Mouse (Mus musculus): Measurements from ENCODE around the gene Pdia5. TPM values are rescaled to one million over a fixed set of nuclear protein-coding genes. Genes with fewer than 3 reads are reported as not detected.
A peak's percentile ranks its signal among the peaks of the same experiment; 100 is the strongest.

The Pdia5 gene
- 6.8 and 8.3 TPM in 2 replicates for polyA plus RNA-seq (2014; fragmentation: Nextera tagmentation; extraction: Ambion mirVana)

GRCm38 (mm10) chr16:35490231-35491070 is at the start of gene Pdia5:
Pdia5 (minus strand) TSS chr16:35490873.
- WGBS, result under 1% methylated on average over 60 of the region's 66 CpGs
- ATAC-seq (ENCODE audit: low FRiP score) (peak; percentile 95), DNase-seq (ENCODE audit: low spot score) (peak; percentile 86)
- H3K4me2 ChIP-seq (replicated peaks), result peak within 1 kb of the TSS; percentile 89
- H3K27ac ChIP-seq, result no peak within 1 kb of the TSS
- H3K4me3 ChIP-seq (replicated peaks; ENCODE audit: low read length), result peak within 1 kb of the TSS; percentile 62
- no peaks in the 10 kb centered on the region for H3K27me3 ChIP-seq (ENCODE audit: control insufficient read depth, insufficient read depth, low read length)
- peak within 1 kb of the TSS; percentile 67 for H3K9ac ChIP-seq
- 0 out of 2 replicates have a peak, but pooled peaks cover 8% of the 10 kb centered on the region for H3K4me1 ChIP-seq (replicated peaks; ENCODE audit: control insufficient read depth, insufficient read depth, low read length)
- H3K9me3 ChIP-seq (ENCODE audit: control insufficient read depth, low read length), result no peaks in the 10 kb centered on the region
- no peaks in the 10 kb centered on the region for H3K36me3 ChIP-seq (replicated peaks; ENCODE audit: control insufficient read depth, insufficient read depth)

GRCm38 (mm10) chr16:35539041-35539440 is 48.4 kb upstream of the Pdia5 start:
- no peak overlapping the region for H3K4me2 ChIP-seq (replicated peaks)
- no peaks in the 10 kb centered on the region for H3K36me3 ChIP-seq (replicated peaks; ENCODE audit: control insufficient read depth, insufficient read depth)
- no peaks in the 10 kb centered on the region for H3K27me3 ChIP-seq (ENCODE audit: control insufficient read depth, insufficient read depth, low read length)
- no peak for DNase-seq (ENCODE audit: low spot score)
- no peak overlapping the region for H3K27ac ChIP-seq
- no peak for ATAC-seq (ENCODE audit: low FRiP score)
- H3K9me3 ChIP-seq (ENCODE audit: control insufficient read depth, low read length), result no peaks in the 10 kb centered on the region
- peaks cover 11% of the 10 kb centered on the region for H3K4me1 ChIP-seq (replicated peaks; ENCODE audit: control insufficient read depth, insufficient read depth, low read length)
- no peak overlapping the region for H3K4me3 ChIP-seq (replicated peaks; ENCODE audit: low read length)
- no peak overlapping the region for H3K9ac ChIP-seq
- 69% methylated on average over 10 of the region's 10 CpGs for WGBS

DNA sequence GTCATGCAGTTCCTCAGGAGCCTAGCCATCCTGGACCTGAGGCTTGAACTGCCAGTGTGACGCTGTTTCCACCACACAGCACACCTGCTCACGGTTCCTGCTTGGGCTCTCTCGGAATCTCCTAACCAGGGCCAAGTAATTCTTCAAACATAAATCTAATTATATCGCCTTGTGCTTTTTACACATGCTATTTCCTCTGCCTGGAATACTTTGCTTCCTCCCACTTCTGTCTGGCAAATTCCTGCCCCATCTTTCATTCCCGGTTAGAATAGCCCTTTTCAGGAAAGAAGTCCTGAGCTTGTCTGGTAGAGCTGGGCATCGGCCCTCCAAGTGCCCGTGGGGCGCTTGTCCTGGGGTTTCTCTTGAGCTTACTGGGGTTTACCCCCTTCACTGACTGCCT is 47.0 kb upstream of the Pdia5 start:
- H3K9ac ChIP-seq, result no peak overlapping the region
- H3K4me1 ChIP-seq (replicated peaks; ENCODE audit: control insufficient read depth, insufficient read depth, low read length), result peaks cover 6% of the 10 kb centered on the region
- no peaks in the 10 kb centered on the region for H3K27me3 ChIP-seq (ENCODE audit: control insufficient read depth, insufficient read depth, low read length)
- H3K4me3 ChIP-seq (replicated peaks; ENCODE audit: low read length), result no peak overlapping the region
- ATAC-seq (ENCODE audit: low FRiP score), result no peak
- 79% methylated on average over 8 of the region's 8 CpGs for WGBS
- no peaks in the 10 kb centered on the region for H3K36me3 ChIP-seq (replicated peaks; ENCODE audit: control insufficient read depth, insufficient read depth)
- H3K9me3 ChIP-seq (ENCODE audit: control insufficient read depth, low read length), result no peaks in the 10 kb centered on the region
- no peak overlapping the region for H3K4me2 ChIP-seq (replicated peaks)
- DNase-seq (ENCODE audit: low spot score), result no peak
- H3K27ac ChIP-seq, result no peak overlapping the region

DNA sequence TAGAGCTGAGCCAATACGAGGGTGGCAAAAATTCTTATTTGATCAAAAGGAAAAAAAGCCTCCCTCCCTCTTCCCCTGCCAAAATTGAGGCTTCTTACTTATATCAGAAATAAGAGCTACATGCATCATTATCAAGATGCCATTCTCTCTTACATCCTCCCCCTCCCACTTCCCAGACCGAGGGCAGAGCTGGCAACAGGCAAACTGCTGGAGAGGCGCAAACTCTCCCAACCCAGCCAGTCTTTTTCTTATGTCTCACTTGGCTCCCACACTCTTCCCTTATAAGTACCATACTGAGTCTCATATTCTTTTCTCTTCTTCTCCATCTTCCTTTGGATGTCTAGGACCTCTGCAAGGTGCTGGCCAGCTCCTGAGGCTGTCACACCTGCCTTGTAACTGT is 44.0 kb upstream of the Pdia5 start:
- H3K9ac ChIP-seq, result no peak overlapping the region
- ATAC-seq (ENCODE audit: low FRiP score) (no peak), DNase-seq (ENCODE audit: low spot score) (no peak)
- no peaks in the 10 kb centered on the region for H3K4me1 ChIP-seq (replicated peaks; ENCODE audit: control insufficient read depth, insufficient read depth, low read length)
- H3K4me2 ChIP-seq (replicated peaks), result no peak overlapping the region
- H3K36me3 ChIP-seq (replicated peaks; ENCODE audit: control insufficient read depth, insufficient read depth), result no peaks in the 10 kb centered on the region
- H3K4me3 ChIP-seq (replicated peaks; ENCODE audit: low read length), result no peak overlapping the region
- H3K27me3 ChIP-seq (ENCODE audit: control insufficient read depth, insufficient read depth, low read length), result no peaks in the 10 kb centered on the region
- no peaks in the 10 kb centered on the region for H3K9me3 ChIP-seq (ENCODE audit: control insufficient read depth, low read length)
- WGBS, result 77% methylated on average over 3 of the region's 3 CpGs
- no peak overlapping the region for H3K27ac ChIP-seq

DNA sequence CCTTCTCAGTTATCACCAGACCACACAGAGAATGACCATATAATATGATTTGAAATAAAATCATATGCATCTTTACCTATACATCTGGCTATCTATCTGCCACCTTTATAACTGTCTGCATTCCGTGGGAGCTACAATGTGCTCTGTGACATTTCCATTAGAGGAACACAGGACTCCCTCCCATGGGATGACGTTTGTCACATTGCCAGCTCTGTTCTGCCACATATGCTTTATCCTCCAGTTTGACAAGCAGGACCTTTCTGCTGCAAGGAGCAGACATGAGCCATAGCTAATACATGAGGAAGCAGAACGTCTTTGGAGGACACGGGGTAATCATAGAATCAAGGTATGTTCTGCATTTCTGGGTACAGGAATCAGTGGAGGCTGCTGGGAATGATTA is 33.5 kb upstream of the Pdia5 start:
- WGBS, result 47% methylated on average over 4 of the region's 4 CpGs

DNA sequence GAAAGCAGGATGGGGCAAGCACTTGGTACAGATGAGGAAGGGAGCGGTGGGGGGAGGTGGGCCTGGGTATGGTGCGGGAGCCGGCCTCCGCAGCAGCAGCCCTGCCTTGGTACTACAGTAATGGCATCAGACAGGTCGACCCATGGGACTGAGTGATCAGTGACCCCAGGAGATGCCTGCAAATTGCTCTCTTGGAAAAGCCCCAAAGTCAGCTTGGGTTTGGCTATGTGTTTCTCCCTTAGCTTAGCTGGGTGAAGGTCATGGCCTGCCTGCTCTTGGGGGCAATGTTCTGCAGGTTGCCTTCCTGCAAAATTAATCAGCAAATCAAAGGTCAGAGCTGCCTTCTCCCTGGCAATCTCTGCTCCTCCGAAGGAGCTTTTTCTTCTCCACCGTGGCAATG is 28.6 kb upstream of the Pdia5 start:
- Histone ChIP-seq H3K4me3 (replicated peaks; ENCODE audit: low read length) (no peak overlapping the region), H3K27me3 (ENCODE audit: control insufficient read depth, insufficient read depth, low read length) (no peaks in the 10 kb centered on the region), H3K9ac (no peak overlapping the region), H3K4me2 (replicated peaks) (no peak overlapping the region), H3K27ac (no peak overlapping the region), H3K4me1 (replicated peaks; ENCODE audit: control insufficient read depth, insufficient read depth, low read length) (peaks cover 11% of the 10 kb centered on the region), H3K36me3 (replicated peaks; ENCODE audit: control insufficient read depth, insufficient read depth) (no peaks in the 10 kb centered on the region), H3K9me3 (ENCODE audit: control insufficient read depth, low read length) (no peaks in the 10 kb centered on the region)
- 59% methylated on average over 7 of the region's 7 CpGs for WGBS
- ATAC-seq (ENCODE audit: low FRiP score) (no peak), DNase-seq (ENCODE audit: low spot score) (no peak)

More for the DNA sequence above, 33.5 kb upstream of the Pdia5 start:
- Histone ChIP-seq H3K4me2 (replicated peaks) (no peak overlapping the region), H3K9ac (no peak overlapping the region), H3K9me3 (ENCODE audit: control insufficient read depth, low read length) (no peaks in the 10 kb centered on the region), H3K27me3 (ENCODE audit: control insufficient read depth, insufficient read depth, low read length) (no peaks in the 10 kb centered on the region), H3K4me3 (replicated peaks; ENCODE audit: low read length) (no peak overlapping the region), H3K27ac (no peak overlapping the region), H3K36me3 (replicated peaks; ENCODE audit: control insufficient read depth, insufficient read depth) (no peaks in the 10 kb centered on the region), H3K4me1 (replicated peaks; ENCODE audit: control insufficient read depth, insufficient read depth, low read length) (0 out of 2 replicates have a peak, but pooled peaks cover 3% of the 10 kb centered on the region)
- ATAC-seq (ENCODE audit: low FRiP score) (no peak), DNase-seq (ENCODE audit: low spot score) (peak; percentile 39)

DNA sequence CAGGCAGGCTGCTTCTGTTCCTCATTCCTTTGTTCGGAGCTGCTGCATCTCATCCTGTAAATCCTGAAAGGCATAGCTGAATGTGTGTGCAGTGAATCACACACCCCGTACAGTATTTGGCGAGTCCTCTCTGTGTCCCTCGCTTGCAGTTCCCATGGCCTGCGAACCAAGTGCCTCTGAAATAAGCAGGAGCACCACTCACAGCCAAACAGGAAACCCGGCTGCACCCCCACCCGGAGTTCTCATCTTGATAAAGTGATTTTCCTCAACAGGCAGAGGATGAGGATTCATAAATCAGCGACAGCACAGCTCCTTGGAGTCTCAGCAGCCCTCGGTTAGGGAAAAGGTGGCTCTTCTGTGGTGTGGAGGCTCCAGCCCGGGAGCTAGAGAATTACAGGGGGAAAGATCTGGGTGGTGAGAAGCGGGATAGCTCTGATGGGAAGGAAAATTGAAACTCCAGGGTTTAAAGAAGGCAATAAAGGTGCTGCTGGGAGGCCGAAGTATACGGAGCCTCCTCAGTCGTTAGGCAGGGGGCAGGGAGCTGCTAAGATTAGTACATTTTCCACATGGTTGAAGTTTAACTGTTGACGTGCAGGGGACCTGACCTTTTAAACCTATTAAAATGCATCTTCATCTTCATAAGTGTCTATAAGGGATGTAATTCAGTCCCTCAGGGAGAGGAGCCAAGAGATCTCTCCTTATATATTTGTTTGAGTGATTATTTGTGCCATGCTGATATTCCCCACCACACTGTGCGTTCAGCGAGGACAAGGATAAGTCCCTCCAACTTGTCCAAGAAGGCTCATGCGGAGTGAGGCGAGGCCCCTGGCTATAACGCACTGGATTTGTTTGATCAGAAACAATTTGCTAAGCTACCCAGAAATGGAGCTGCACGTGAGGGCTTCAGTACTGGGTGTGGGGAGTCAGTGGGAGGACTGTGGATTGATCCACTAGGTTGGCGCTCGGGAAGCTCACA is 27.6 kb upstream of the Pdia5 start:
- Histone ChIP-seq H3K27ac (no peak overlapping the region), H3K9ac (no peak overlapping the region), H3K4me2 (replicated peaks) (no peak overlapping the region), H3K27me3 (ENCODE audit: control insufficient read depth, insufficient read depth, low read length) (no peaks in the 10 kb centered on the region), H3K9me3 (ENCODE audit: control insufficient read depth, low read length) (no peaks in the 10 kb centered on the region), H3K36me3 (replicated peaks; ENCODE audit: control insufficient read depth, insufficient read depth) (no peaks in the 10 kb centered on the region), H3K4me3 (replicated peaks; ENCODE audit: low read length) (no peak overlapping the region), H3K4me1 (replicated peaks; ENCODE audit: control insufficient read depth, insufficient read depth, low read length) (peaks cover 11% of the 10 kb centered on the region)
- ATAC-seq (ENCODE audit: low FRiP score) (no peak), DNase-seq (ENCODE audit: low spot score) (peak; percentile 29)
- WGBS, result 59% methylated on average over 23 of the region's 23 CpGs

DNA sequence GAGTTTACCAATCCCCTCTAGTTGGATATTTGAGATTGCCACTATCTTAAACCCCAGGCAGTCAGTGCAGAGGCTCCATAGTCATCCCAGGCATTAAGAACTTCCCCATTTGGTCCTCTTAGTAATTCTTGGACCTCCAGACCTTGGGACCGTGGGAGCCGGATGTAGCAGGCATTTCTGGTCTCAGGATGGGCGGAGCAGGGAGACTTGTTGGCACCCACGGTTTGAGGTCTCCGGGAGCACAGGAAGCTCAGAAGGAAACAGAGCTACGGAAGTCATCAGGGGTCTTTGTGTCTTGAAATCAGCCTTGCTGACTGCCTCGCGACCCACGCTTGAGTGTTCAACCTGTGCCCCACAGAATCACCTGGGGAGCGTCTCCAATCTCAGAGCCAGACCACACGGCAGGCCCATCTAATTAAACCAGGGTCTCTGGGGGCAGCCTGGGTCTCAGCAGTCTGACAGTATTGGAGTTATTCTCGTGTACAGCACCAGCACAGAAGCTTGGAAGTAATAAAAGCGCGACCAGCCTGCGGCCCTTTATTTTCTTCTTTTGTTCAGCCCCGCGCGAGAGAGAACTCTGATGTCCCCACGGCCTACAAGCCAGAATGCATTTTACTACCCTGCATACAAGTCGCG is 25.4 kb upstream of the Pdia5 start:
- Histone ChIP-seq H3K36me3 (replicated peaks; ENCODE audit: control insufficient read depth, insufficient read depth) (no peaks in the 10 kb centered on the region), H3K4me2 (replicated peaks) (no peak overlapping the region), H3K27ac (no peak overlapping the region), H3K9ac (no peak overlapping the region), H3K27me3 (ENCODE audit: control insufficient read depth, insufficient read depth, low read length) (no peaks in the 10 kb centered on the region), H3K9me3 (ENCODE audit: control insufficient read depth, low read length) (no peaks in the 10 kb centered on the region), H3K4me3 (replicated peaks; ENCODE audit: low read length) (no peak overlapping the region), H3K4me1 (replicated peaks; ENCODE audit: control insufficient read depth, insufficient read depth, low read length) (peaks cover 11% of the 10 kb centered on the region)
- WGBS, result 41% methylated on average over 21 of the region's 21 CpGs
- DNase-seq (ENCODE audit: low spot score) (peak; percentile 45), ATAC-seq (ENCODE audit: low FRiP score) (no peak)
